Comparison of ENCODE assay signal across 9 mouse cellular contexts in genomic region chr1:170200379-170200778, GRCm38 (mm10). TPM values are rescaled to one million over a fixed set of nuclear protein-coding genes. Genes with fewer than 3 reads are reported as not detected.
A peak's percentile ranks its signal among the peaks of the same experiment; 100 is the strongest.
DNase-seq lines count a peak whose midpoint lies in the region; ATAC-seq and TF ChIP-seq lines count a peak whose summit lies in the region.
"Had no signal": no experiment of that assay in that cellular context is flagged by ENCODE, and none has a peak within 500 bp of the region (broad histone marks: within the 10 kb centered on the region; RNA-seq: fewer than 3 reads in every experiment).

No protein-coding gene starts in this region.

- peaks cover 2% of the 10 kb centered on the region for H3K36me3 ChIP-seq in heart, adult 2 months (ENCODE audit: control insufficient read depth, insufficient read depth, low read length)
- peaks cover 23% of the 10 kb centered on the region for H3K36me3 ChIP-seq in liver, embryonic 11.5 days (ENCODE audit: control insufficient read depth, insufficient read depth, low read length)

- no peaks in the 10 kb centered on the region for H3K79me2 ChIP-seq in heart, adult 2 months (replicated peaks; ENCODE audit: control insufficient read depth, insufficient read depth, low read length)

- no peak for TF ChIP-seq POLR2A in heart, adult 2 months (IDR thresholded peaks at IDR 0.05; ENCODE audit: insufficient read depth, low read depth, low read length)
- TF ChIP-seq POLR2A in brain, embryonic 14.5 days (IDR thresholded peaks at IDR 0.05; ENCODE audit: borderline replicate concordance, extremely low read depth, insufficient read depth, insufficient read length, poor library complexity, severe bottlenecking) = no peak

- H3K4me2 ChIP-seq in liver, embryonic 11.5 days = no peak overlapping the region
- H3K4me2 ChIP-seq: neural tube, embryonic 13.5 days had no signal

- H3K9me3 ChIP-seq in liver, embryonic 11.5 days (ENCODE audit: control insufficient read depth, low read length) = no peaks in the 10 kb centered on the region
- H3K9me3 ChIP-seq: neural tube, embryonic 13.5 days had no signal

- peak; percentile 13 to 48 for DNase-seq in heart, adult 2 months
- no peak for DNase-seq in heart, adult 8-10 months (ENCODE audit: low spot score)
- DNase-seq in right cerebral cortex, postnatal 4 days = peak; percentile 45
- DNase-seq in right cerebral cortex, postnatal 36 days (ENCODE audit: low spot score in 2 of 2) = no peak
- peak; percentile 62 for DNase-seq in brain, embryonic 14.5 days (ENCODE audit: low read depth)
- DNase-seq in liver, embryonic 11.5 days (ENCODE audit: low spot score) = no peak
- no peak for DNase-seq in ovary, postnatal 36 days (ENCODE audit: low spot score)
- DNase-seq in left cerebral cortex, postnatal 10 days (ENCODE audit: extremely low spot score in 1 of 2, low spot score in 2 of 2) = no peak

- H3K4me1 ChIP-seq in heart, adult 2 months (ENCODE audit: control insufficient read depth, insufficient read depth, low read length) = no peaks in the 10 kb centered on the region
- H3K4me1 ChIP-seq in liver, embryonic 11.5 days (replicated peaks; ENCODE audit: control insufficient read depth, insufficient read depth, low read length) = no peaks in the 10 kb centered on the region
- H3K4me1 ChIP-seq: neural tube, embryonic 13.5 days had no signal

- no peak overlapping the region for H3K27ac ChIP-seq in heart, adult 2 months
- no peak overlapping the region for H3K27ac ChIP-seq in liver, embryonic 11.5 days (ENCODE audit: low read depth, low read length)
- H3K27ac ChIP-seq: neural tube, embryonic 13.5 days had no signal

- WGBS in heart, adult 2 months = 86% methylated on average over 3 of the region's 3 CpGs
- WGBS in liver, embryonic 11.5 days = 82% methylated on average over 3 of the region's 3 CpGs

- ATAC-seq in liver, embryonic 11.5 days (replicated peaks; ENCODE audit: low FRiP score) = peak; percentile 72

- peak; percentile 69 for TF ChIP-seq CTCF in heart, adult 2 months (IDR thresholded peaks at IDR 0.05)
- peak; percentile 51; the same call in 1 of the 2 replicates for TF ChIP-seq CTCF in brain, embryonic 14.5 days (IDR thresholded peaks at IDR 0.05; ENCODE audit: borderline replicate concordance, extremely low read depth, insufficient read depth, insufficient read length)

- intact Hi-C loops in heart, adult 2 months (cut with DNase I) = no loop called here
- intact Hi-C loops in left cerebral cortex, postnatal 10 days (cut with DNase I) = loop anchor here (5.0 kb wide), 1 partner anchor 238 kb away; no protein-coding TSS in a partner anchor

- no peak overlapping the region for H3K4me3 ChIP-seq in heart, adult 2 months
- H3K4me3 ChIP-seq in liver, embryonic 11.5 days (ENCODE audit: low read depth, low read length) = no peak overlapping the region
- H3K4me3 ChIP-seq: neural tube, embryonic 13.5 days had no signal

- no peak for TF ChIP-seq EP300 in heart, adult 2 months (IDR thresholded peaks at IDR 0.05; ENCODE audit: insufficient read depth, low read depth, low read length)

- H3K27me3 ChIP-seq in heart, adult 2 months (ENCODE audit: control insufficient read depth, insufficient read depth, low read length) = no peaks in the 10 kb centered on the region
- no peaks in the 10 kb centered on the region for H3K27me3 ChIP-seq in liver, embryonic 11.5 days (replicated peaks; ENCODE audit: control insufficient read depth, insufficient read depth, low read length)
- H3K27me3 ChIP-seq: neural tube, embryonic 13.5 days had no signal

- no peak overlapping the region for H3K9ac ChIP-seq in heart, adult 2 months (ENCODE audit: low read depth, low read length)
- no peak overlapping the region for H3K9ac ChIP-seq in liver, embryonic 11.5 days (ENCODE audit: low read depth, low read length)
- H3K9ac ChIP-seq: neural tube, embryonic 13.5 days had no signal

RNA-seq across cellular contexts. Expression of gene Uhmk1, which starts 14.8 kb away (rescaled TPM):
- 10 to 100 TPM; 21.7 to 23.4 TPM for total RNA-seq in heart, adult 2 months (2021)
- 6.5 and 14.9 TPM in 2 replicates for polyA plus RNA-seq in heart, adult 2 months (2012; rRNA removed)
- 10 to 100 TPM; 17.7 to 27.8 (median 21.7) TPM for total RNA-seq in heart, adult 8-10 months (2022)
- 21.8 and 26.2 TPM in 2 replicates for polyA plus RNA-seq in brain, embryonic 14.5 days (2012; rRNA removed)
- 16.0 and 17.0 TPM in 2 replicates for polyA plus RNA-seq in liver, embryonic 11.5 days (2014; fragmentation: Nextera tagmentation; extraction: Ambion mirVana)
- 100 to 1,000 TPM; 139 to 144 TPM for total RNA-seq in left cerebral cortex, postnatal 10 days (2021)

RNA-seq across cellular contexts. Expression of gene Uap1, which starts 25.6 kb away (rescaled TPM):
- total RNA-seq in heart, adult 2 months (2021) = 10 to 100 TPM; 51.6 to 55.2 TPM
- 21.6 and 39.9 TPM in 2 replicates for polyA plus RNA-seq in heart, adult 2 months (2012; rRNA removed)
- total RNA-seq in heart, adult 8-10 months (2022) = 10 to 100 TPM; 42.8 to 53.0 (median 45.1) TPM
- polyA plus RNA-seq in brain, embryonic 14.5 days (2012; rRNA removed) = 31.2 and 34.0 TPM in 2 replicates
- polyA plus RNA-seq in liver, embryonic 11.5 days (2014; fragmentation: Nextera tagmentation; extraction: Ambion mirVana) = 59.6 and 60.0 TPM in 2 replicates
- total RNA-seq in left cerebral cortex, postnatal 10 days (2021) = 10 to 100 TPM; 62.5 to 66.7 TPM

RNA-seq across cellular contexts. Expression of gene Sh2d1b2, which starts 32.2 kb away (rescaled TPM):
- total RNA-seq in heart, adult 2 months (2021) = not detected
- polyA plus RNA-seq in heart, adult 2 months (2012; rRNA removed) = not detected in 2 replicates
- not detected for total RNA-seq in heart, adult 8-10 months (2022)
- polyA plus RNA-seq in brain, embryonic 14.5 days (2012; rRNA removed) = not detected in 2 replicates
- not detected in 2 replicates for polyA plus RNA-seq in liver, embryonic 11.5 days (2014; fragmentation: Nextera tagmentation; extraction: Ambion mirVana)
- total RNA-seq in left cerebral cortex, postnatal 10 days (2021) = not detected
- polyA plus RNA-seq: neural tube, embryonic 13.5 days had no signal

Comparison
In these comparisons a context has a peak if more than half of its experiments do, and no peak if none do; other contexts are left out.
1. DNase-seq: peak in heart, adult 2 months (2 of 2), right cerebral cortex, postnatal 4 days (single experiment) and brain, embryonic 14.5 days (single experiment); none in heart, adult 8-10 months (single experiment), right cerebral cortex, postnatal 36 days (0 of 2), liver, embryonic 11.5 days (single experiment), ovary, postnatal 36 days (single experiment) and left cerebral cortex, postnatal 10 days (0 of 2).
2. RNA of gene Uhmk1, which starts 14.8 kb away (total RNA-seq): 139 to 144 TPM in left cerebral cortex, postnatal 10 days; 17.7 to 27.8 TPM in heart, adult 8-10 months and 21.7 to 23.4 TPM in heart, adult 2 months; every median in the first group is over 4 times any median in the second.